Mouse (Mus musculus) left cerebral cortex, adult 9 months (tissue): ENCODE measurements around the gene Elovl7.

Source experiments
- DNase-seq, 2 experiments: peaks; one replicate each; pipeline ENCODE4 v3.0.0; 2022; ENCODE audit warnings: low spot score in 2 of 2

The Elovl7 gene

GRCm38 (mm10) chr13:108241715-108242114 is 27.5 kb downstream of the Elovl7 start:
- no peak for DNase-seq

DNA sequence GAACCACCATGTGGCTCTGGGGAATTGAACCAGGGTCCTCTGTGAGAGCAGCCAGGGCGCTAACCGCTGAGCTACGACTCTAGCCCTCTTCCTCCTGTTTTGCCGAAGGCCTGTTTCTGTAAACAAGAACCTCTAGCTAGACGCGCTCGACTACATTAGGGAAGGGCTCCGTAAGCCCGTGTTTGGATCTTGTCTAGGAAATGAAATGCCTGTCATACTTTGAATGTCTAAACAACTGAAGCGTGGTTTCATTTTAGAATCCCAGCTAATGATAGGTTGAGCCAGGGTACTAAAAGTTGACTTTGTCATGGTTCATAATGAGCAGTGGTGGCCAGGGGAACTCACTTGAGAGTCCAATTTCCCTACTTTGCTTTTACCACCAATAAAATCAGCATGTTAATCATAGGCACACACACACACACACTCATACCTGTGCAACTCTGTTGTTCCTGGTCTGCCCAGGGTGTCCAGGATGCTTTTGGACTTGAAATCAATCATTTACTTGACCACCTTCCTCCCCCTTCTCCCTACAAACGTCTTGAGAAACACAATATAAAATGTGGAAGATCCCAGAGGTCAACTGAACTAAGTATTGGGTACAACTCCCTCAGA is 31.0 kb downstream of the Elovl7 start:
- DNase-seq = no peak

GRCm38 (mm10) chr13:108251106-108251505 is 36.9 kb downstream of the Elovl7 start:
- no peak for DNase-seq

GRCm38 (mm10) chr13:108253977-108254376 is 39.8 kb downstream of the Elovl7 start:
- DNase-seq = no peak

DNA sequence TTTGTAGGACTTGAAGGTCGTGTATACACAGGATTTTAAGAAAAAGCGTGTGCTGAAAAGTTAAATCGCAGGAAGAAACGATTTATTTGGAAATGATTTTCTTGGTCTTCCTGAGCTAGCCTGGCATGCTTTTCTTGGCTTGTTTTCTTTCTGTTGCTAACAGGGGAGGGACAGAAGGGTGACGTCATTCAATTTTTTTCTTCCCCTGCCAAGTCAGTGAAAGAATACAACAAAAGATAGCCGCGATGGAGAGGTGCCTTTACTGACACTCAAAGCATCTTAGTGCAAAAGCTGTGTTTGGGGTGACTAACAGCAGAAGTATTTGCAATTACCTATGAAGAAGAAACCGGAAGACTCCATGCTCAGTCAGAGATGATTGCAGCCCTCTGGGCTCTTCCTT is 48.8 kb downstream of the Elovl7 start:
- DNase-seq = peak in 1 of 2 experiments; percentile 6

GRCm38 (mm10) chr13:108265394-108265793 is 51.2 kb downstream of the Elovl7 start:
- no peak for DNase-seq

DNA sequence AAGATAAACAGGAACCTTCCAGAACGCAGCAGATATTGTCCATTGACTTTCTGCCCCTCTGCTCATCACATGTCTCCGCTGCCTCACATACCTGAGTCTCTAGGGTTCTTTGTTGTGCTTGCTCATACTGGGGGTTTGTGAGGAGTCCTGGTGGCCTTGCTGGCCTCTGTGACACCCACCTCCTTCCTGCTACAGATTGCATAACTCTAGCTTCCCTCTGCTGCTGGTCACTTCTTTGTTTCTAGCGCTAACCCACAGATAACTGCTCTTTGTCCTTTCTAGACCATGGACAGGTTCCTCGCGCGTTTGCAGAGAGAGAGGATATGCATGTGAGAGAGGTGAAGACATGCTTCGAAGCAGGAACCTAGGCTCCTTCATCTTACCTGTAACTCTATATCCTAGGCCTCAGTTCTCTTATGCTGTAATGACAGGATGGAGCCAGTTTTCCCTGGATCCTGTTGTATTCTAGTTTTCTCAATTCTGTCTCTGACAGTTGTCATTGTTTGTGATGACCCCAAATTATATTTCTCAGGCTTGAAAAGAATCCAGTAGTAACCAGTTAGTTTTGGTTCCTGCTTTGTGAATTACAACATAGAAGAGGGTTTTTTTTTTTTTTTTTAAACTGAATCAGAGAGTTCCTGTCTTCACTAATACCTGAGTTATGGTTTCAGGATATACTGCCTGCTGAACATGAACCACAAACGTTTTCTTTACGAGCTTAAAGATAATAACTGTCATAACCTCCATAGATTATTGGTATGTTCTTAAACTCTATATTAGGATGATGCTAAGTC is 53.8 kb downstream of the Elovl7 start:
- DNase-seq = no peak

DNA sequence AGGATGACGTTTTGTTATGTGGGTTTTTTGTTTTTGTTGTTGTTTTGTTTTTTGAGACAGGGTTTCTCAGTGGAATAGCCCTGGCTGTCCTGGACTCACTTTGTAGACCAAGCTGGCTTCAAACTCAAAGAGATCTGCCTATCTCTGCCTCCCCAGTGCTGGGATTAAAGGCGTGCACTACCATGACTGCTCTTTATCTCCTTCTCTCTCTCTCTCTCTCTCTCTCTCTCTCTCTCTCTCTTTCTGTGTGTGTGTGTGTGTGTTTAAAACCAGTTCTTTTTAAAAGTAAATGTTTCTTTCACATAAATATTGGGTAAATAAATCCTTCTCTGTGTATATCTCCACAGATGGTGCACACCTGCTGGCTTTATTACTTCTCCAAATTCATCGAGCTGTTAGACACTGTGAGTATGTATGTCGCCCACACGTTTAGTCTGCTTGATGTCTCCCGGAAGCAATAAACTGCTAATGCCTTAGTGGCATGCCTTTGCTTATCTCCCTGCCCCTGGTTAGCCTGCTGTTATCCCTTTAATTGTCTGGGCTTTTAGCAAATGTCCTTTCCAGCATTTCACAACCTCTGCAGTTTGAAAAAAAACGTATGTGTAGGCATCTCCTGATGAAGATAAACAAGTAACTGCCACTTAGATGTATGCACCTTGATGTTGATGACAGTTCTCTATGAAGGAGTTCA is 57.4 kb downstream of the Elovl7 start:
- DNase-seq = no peak

DNA sequence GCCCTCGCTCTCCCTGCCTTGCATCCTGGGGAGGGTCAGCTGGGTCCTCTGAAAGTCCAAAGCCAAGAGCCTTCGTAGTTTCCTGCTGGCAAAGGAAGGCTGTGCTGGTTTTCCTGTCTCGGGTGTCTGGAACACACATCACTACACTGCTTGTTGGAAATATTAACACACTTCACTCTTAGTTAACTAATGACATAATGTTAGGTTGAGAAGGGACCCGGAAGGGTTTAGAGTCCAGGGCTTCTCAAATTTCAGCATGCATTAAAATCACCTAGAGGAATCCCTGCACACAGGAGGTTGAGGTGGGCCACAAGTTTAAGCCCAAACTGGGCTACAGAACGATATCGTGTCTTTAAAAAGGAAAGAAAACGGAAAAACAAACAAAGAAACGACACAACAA is 58.1 kb downstream of the Elovl7 start:
- DNase-seq = no peak

GRCm38 (mm10) chr13:108273034-108273433 is 58.8 kb downstream of the Elovl7 start:
- no peak for DNase-seq

GRCm38 (mm10) chr13:108273456-108273855 is 59.3 kb downstream of the Elovl7 start:
- DNase-seq = no peak

- no peak for DNase-seq
Observed at GRCm38 (mm10) chr13:108276561-108276960, 62.4 kb downstream of the Elovl7 start.

DNA sequence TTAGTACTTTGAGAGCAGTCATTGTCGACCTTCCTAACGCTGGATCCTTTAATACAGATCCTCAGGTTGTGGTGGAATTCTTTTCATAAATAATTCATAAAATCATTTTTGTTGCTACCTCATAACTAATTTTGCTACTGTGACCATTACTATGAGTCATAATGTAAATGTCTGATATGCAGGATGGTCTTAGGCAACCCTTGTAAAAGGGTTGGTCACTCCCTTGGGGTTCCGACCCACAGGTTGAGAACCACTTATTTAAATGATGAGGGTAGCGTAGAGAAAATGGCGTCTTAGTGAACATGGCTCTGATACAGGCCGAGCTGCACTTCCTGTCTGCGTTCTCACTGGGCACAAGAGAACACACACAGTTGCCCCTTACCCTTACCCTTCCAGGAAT is 63.1 kb downstream of the Elovl7 start:
- DNase-seq = no peak

DNA sequence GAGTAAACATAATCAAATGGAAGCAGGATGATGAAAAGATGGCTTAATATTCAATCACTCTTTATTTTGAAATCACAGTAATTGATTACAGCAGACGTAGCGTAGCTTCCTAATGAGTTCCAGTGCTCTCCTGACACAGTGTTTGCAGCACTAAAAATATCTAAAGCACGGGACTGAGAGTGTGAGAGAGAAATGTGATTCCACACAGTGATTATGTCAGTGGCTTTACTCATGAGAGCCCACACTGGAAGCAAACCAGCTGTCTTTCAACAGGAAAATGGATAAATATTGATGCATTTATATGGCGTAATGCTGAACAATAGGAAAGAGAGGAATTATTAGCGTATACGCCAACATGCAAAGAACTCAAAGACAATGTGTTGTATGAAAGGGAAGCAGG is 64.4 kb downstream of the Elovl7 start:
- DNase-seq = no peak

DNA sequence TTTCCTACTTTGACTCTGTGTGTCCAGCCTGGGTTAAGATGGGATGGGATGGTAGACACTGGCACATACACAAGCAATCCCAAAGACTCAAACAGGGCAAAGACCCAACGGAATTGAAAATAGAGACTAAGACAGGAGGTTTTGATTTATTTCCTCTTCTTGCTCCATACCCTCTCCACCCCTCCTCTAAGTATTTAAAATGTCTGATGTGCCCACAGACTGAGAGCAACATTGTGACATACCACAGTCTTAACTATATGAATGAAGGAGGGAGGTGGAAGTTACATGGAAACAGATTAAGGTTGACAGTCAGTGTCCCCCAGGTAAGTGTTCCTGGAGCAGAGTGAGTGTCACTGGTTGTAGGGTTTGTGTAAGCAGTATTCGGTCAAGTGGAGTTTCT is 70.1 kb downstream of the Elovl7 start:
- DNase-seq = no peak

DNA sequence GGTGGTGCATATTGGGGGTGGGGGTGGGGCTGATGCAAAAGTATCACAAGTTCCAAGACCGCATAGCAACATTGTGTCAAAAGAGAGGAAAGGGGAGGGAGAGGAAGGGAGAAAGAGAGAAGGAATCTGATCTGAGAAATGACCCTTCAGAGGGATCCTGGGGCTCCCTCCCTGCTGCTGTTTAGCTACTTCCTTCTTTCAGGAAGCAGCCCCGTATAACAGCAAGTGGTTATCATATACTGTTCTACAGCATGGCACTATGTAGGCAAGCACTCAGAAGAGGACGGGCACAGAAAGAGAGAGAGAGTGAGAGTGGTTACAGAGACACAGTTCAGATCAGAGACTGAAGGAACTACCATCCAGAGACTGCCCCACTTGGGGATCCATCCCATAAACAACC is 73.7 kb downstream of the Elovl7 start:
- DNase-seq = no peak

GRCm38 (mm10) chr13:108289436-108289835 is 75.2 kb downstream of the Elovl7 start:
- no peak for DNase-seq

GRCm38 (mm10) chr13:108290314-108290713 is 76.1 kb downstream of the Elovl7 start:
- DNase-seq = no peak

GRCm38 (mm10) chr13:108297350-108298093 is 83.3 kb downstream of the Elovl7 start:
- peak in 1 of 2 experiments; percentile 30 for DNase-seq

- no peak for DNase-seq
Observed at GRCm38 (mm10) chr13:108298241-108298640, 84.0 kb downstream of the Elovl7 start.

DNA sequence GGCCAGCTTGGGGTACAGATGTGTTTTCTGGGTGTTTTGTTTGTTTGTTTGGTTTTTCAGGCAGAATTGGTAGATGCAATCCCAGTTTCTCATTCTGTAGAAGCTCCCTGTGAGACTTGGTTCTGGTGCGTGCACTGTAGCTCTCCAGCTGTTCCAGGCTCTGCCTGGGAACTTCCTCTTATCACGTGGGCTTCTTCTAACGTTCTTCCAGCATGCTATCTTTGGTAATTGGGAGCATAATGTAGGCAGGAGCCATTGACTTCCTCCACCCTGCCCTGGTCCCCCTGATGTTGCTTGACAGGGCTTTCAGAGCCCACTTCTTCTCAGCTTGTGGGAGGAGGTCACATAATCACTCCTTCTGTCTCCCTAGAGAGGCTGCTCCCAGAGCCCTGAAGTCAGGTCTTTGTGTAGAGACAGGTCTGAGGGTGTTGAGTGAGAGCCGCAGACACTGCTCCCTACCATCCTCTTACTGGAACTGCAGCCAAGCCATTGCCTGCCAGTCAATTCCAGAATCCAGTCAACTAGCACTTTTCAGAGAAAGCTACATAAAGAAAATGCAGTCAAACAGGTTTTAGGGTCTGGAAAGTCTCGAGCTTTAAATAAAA is 86.2 kb downstream of the Elovl7 start:
- no peak for DNase-seq

GRCm38 (mm10) chr13:108301411-108301810 is 87.2 kb downstream of the Elovl7 start:
- DNase-seq = peak; percentile 51 to 53
